Mouse (Mus musculus): ENCODE measurements around the gene St6galnac3.

DNA sequence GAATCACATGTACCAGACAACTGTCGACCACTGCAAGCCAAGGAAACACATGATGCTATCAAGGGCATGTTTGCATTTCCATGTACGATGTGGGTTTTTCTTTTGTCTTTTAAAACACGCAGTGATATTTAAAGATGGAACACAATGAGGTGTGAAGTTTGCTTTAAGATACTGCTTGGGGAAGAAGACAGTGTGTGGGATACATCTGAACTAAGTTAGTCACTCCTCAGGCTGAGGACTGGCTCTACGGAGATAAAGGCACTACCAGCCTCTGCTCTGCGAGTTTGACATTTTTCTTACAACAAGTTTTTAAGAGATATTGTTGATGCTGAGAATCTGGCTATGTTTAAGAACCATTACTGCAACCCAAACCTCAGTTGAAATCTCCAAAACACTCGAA is 316.6 kb downstream of the St6galnac3 start:
- TF ChIP-seq POLR2A (IDR thresholded peaks at IDR 0.05; ENCODE audit: low read depth, low read length) (no peak), CTCF (IDR thresholded peaks at IDR 0.05; ENCODE audit: borderline replicate concordance, insufficient read depth, low read length) (no peak)

Measured in embryonic fibroblast, embryonic 13.5 days (primary cell).